Mouse (Mus musculus): ENCODE measurements at regions not wholly inside any gene's neighbourhood (a gene's known extent, or its start where the extent isn't known, plus 50 kb on each side); places are given as distances from the start of the nearest gene placed in this dataset.

- in situ Hi-C loops (cut with MboI), result no loop called here
Measured at GRCm38 (mm10) chr2:61527127-61527526, 51.3 kb upstream of the Tank start.

GRCm38 (mm10) chr2:61524060-61524734, 54.2 kb upstream of the Tank start:
- in situ Hi-C loops (cut with MboI), result no loop called here

- in situ Hi-C loops (cut with MboI), result no loop called here
Measured at GRCm38 (mm10) chr2:61514445-61515123, 63.8 kb upstream of the Tank start.

GRCm38 (mm10) chr2:61513787-61514444, 64.5 kb upstream of the Tank start:
- in situ Hi-C loops (cut with MboI), result no loop called here

GRCm38 (mm10) chr2:61503594-61503993, 74.8 kb upstream of the Tank start:
- in situ Hi-C loops (cut with MboI), result no loop called here

- in situ Hi-C loops (cut with MboI), result no loop called here
Measured at GRCm38 (mm10) chr2:61501922-61502321, 76.5 kb upstream of the Tank start.

- in situ Hi-C loops (cut with MboI), result no loop called here
Measured at GRCm38 (mm10) chr2:61499266-61499665, 79.1 kb upstream of the Tank start.

GRCm38 (mm10) chr2:61497930-61498329, 80.5 kb upstream of the Tank start:
- in situ Hi-C loops (cut with MboI), result no loop called here

GRCm38 (mm10) chr2:61496968-61497367, 81.4 kb upstream of the Tank start:
- in situ Hi-C loops (cut with MboI), result no loop called here

GRCm38 (mm10) chr2:61493918-61494712, 84.3 kb upstream of the Tank start:
- in situ Hi-C loops (cut with MboI), result no loop called here

GRCm38 (mm10) chr2:61492043-61492743, 86.2 kb upstream of the Tank start:
- in situ Hi-C loops (cut with MboI), result no loop called here

- in situ Hi-C loops (cut with MboI), result no loop called here
Measured at GRCm38 (mm10) chr2:61490436-61491109, 87.8 kb upstream of the Tank start.

GRCm38 (mm10) chr2:61489762-61490161, 88.6 kb upstream of the Tank start:
- in situ Hi-C loops (cut with MboI), result no loop called here

GRCm38 (mm10) chr2:61483820-61484219, 94.6 kb upstream of the Tank start:
- in situ Hi-C loops (cut with MboI), result no loop called here

- in situ Hi-C loops (cut with MboI), result no loop called here
Measured at GRCm38 (mm10) chr2:61476648-61477047, 101.7 kb upstream of the Tank start.

GRCm38 (mm10) chr2:61474626-61475025, 103.8 kb upstream of the Tank start:
- in situ Hi-C loops (cut with MboI), result loop anchor here (25.0 kb wide), 1 partner anchor 762 kb away; the partner anchor contains the start of gene Itgb6

GRCm38 (mm10) chr2:61470521-61470920, 107.9 kb upstream of the Tank start:
- in situ Hi-C loops (cut with MboI), result loop anchor here (25.0 kb wide), 1 partner anchor 758 kb away; the partner anchor contains the start of gene Itgb6

- in situ Hi-C loops (cut with MboI), result loop anchor here (25.0 kb wide), 1 partner anchor 758 kb away; the partner anchor contains the start of gene Itgb6
Measured at GRCm38 (mm10) chr2:61470064-61470463, 108.3 kb upstream of the Tank start.

- in situ Hi-C loops (cut with MboI), result loop anchor here (25.0 kb wide), 1 partner anchor 744 kb away; the partner anchor contains the start of gene Itgb6
Measured at GRCm38 (mm10) chr2:61455902-61456301, 122.5 kb upstream of the Tank start.

GRCm38 (mm10) chr2:61454729-61455128, 123.7 kb upstream of the Tank start:
- in situ Hi-C loops (cut with MboI), result loop anchor here (25.0 kb wide), 1 partner anchor 742 kb away; the partner anchor contains the start of gene Itgb6

All from mature B cell (primary cell).